Mouse (Mus musculus) embryo, embryonic 10.5 days (tissue): ENCODE measurements around the gene Zfp335.
"Not testable (repeated sequence)": the region's sequence is repeated elsewhere in the genome, so short reads cannot be mapped to it uniquely, and the experiment has no call there.

Source experiments
- DNase-seq: peaks from one replicate; pipeline ENCODE4 v3.0.0-alpha.2; 2015; ENCODE audit warnings: low spot score

Zfp335 gene

DNA sequence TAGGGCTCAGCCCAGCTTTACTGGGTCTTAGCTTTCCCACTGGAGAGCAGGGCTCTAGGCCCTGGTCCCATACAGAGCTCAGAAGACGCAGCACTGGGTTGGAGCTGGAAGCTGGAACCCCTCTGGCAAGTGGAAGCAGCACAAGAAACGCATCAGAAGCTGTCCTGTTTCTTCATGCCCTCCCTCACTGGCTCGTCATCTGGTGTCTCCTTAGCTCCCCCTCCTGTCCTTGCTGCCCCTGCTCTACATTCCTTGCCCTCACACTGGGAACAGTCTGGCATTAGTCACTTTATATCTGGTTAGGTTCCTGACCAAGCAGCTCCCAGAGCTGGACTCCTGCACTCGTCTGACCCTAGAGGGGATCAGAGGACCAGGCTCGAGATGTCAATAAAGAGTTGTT lies 17.5 kb downstream of the Zfp335 start:
- DNase-seq, result no peak

DNA sequence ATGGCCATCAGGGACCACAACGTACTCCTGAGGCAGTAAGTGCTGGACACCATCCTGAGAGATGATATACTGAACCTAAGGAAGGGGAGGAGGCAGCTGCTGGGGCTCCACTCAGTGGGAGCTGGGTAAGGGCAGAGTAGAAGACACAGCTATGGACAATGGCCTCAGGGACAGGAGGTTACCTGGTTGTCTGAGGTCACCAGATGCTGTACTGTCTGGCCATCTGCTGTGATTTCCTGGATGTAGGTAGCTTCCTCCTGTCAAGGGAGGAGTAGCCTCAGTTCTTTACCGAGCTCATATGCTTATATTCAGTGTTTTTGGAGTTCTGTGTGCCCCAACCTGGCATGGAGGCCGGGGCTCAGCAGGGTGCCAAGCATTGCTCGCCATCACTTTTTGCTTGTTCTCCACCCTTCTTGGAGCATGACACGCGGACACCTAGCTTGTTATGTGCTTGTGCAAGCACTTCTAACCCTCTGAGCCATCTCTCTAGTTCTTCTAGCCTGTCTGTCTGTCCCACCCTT lies 18.8 kb downstream of the Zfp335 start:
- DNase-seq, result no peak

DNA sequence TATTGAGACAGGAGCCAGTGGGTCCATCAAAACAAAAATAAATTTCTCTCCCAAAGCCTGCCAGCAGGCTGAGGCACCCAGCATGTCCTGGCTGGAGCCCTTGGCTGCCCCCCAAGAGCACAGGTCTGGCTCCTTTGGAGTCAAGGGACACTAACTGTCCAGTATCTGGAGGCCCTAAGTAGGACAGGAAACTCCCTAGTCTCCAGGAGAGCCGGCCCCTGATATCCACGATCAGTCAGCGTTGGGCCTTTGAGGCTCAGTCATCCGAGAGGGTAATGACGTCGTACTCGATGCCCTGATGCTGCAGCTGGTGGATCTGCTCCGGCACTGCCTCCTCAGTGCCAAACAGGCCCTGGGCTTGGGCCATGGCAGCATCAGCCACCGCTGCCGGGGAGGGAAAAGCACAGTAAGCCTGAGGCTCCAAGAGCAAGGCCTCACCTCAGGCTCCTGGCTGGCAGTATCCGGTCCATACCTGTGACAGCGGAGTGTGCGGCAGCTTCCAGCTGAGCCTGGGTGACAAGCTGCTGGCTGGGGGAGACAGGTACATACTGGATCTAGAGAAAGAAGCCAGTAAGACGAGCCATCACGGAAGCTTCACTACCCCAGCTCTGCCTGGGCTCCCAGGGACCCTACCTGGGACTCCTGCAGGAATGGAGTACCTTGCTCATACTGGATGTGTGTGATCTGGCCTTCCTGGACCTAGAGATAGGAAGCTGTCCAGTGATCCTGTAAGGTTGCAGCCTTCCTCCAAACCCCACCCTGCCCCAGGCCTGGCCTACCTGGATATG lies 19.5 kb downstream of the Zfp335 start:
- no peak for DNase-seq

DNA sequence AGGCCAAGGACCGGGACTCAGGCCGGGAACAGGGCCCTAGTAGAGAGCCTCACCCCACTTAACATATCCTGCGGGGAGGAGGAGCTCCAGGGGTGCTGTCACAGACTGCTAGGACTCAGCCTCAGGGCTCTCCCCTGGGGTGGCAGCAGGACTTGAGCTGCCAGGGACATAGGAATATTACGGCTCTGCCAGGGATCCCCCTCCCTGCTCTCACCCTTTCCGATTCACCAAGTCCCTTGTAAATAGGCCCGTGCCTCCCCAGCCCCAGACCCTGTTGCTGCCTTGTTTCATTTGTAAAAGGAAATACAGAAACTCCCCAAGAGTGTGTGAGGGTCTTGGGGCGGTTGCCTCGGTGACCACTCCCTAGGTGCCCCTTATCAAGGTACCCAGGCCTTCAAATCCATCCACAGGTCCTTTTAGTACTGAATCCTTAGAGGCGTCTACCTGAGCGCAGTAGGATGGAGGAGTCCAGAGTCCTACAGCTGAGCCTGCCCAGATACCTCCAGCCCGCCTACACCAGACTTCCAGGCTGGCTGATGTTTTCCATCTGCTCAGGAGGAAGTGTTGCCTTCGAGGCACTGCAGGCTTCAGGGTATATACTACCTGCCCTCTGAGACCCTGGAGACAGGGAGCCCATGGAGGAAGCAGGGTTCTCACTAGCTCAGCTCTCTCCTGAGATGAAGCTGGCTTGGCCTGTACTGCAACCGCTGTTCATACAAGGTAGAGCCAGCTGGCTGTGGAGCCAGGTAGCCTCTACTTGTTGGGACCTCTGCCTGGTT lies 20.3 kb downstream of the Zfp335 start:
- no peak for DNase-seq

DNA sequence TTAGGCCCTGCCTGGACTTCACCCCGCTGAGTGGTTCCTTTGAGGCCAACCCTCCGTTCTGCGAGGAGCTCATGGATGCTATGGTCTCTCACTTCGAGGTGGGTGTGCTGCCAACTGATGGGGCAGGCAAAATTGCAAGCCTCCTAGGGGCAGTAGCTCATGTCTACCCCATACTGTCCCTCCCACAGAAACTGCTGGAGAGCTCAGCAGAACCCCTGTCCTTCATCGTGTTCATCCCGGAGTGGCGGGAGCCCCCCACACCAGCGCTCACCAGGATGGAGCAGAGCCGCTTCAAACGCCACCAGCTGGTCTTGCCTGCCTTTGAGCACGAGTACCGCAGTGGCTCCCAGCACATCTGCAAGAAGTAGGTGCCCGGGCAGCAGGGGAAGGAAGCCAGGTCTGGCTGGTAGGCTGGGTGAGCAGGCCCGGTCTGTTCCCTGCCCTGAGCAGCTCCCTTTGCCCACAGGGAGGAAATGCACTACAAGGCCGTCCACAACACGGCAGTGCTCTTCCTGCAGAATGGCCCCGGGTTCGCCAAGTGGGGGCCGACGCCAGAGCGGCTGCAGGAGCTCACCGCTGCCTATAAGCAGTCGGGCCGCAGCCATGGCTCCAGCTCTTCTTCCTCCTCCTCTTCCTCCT lies 21.0 kb downstream of the Zfp335 start:
- DNase-seq, result no peak

- no peak for DNase-seq
Observed at GRCm38 (mm10) chr2:164889960-164890359, 21.6 kb downstream of the Zfp335 start.

DNA sequence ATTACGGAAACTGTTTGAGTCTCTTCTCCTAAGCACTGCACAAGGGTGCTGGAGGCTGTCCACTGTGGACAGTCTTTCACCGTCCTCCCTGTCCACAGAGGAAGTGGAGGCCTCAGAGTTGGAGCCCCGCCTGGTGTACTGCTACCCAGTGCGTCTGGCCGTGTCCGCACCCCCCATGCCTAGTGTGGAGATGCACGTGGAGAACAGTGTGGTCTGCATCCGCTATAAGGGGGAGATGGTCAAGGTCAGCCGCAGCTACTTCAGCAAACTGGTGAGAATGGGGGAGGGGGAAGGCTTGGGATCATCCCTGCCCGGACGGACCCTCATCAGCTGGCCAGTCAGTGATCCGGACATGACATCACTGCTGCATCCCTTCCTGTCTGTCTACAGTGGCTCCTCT lies 22.6 kb downstream of the Zfp335 start:
- DNase-seq, result no peak

DNA sequence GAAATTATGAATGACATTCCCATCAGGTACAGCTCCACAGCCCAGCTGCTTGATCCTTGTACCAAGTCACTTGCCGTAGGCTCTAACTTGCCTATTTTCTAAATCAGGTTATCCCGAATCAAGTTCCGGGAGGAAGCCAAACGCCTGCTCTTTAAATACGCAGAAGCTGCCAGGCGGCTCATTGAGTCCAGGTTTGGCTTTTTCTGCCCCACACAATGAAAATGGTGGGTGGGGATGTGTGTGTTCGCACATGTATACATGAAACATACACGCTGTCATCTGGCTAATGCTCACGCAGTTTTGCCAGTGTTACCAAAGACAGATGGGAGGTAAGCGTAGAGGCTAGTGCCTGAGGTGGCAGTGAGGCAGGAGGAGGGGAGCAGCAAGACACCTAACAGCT lies 24.9 kb downstream of the Zfp335 start:
- no peak for DNase-seq

DNA sequence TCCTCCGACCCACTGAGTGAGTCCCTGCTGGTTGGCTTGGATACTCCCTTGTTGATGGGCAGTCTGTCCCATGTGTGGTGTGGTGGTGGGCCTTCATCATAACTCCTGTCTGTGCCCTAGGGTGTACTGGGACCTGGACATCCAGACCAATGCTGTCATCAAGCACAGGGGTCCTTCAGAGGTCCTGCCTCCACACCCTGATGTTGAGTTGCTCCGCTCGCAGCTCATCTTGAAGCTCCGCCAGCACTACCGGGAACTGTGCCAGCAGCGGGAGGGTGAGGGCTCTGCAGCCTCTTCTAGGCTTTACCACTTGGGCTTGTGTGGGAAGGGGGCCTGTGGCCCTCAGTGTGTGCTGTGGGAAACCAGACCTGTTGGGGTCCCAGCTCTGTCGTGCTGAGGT lies 25.8 kb downstream of the Zfp335 start:
- no peak for DNase-seq

- DNase-seq, result peak; percentile 50
Observed at GRCm38 (mm10) chr2:164882619-164883018, 28.9 kb downstream of the Zfp335 start.

DNA sequence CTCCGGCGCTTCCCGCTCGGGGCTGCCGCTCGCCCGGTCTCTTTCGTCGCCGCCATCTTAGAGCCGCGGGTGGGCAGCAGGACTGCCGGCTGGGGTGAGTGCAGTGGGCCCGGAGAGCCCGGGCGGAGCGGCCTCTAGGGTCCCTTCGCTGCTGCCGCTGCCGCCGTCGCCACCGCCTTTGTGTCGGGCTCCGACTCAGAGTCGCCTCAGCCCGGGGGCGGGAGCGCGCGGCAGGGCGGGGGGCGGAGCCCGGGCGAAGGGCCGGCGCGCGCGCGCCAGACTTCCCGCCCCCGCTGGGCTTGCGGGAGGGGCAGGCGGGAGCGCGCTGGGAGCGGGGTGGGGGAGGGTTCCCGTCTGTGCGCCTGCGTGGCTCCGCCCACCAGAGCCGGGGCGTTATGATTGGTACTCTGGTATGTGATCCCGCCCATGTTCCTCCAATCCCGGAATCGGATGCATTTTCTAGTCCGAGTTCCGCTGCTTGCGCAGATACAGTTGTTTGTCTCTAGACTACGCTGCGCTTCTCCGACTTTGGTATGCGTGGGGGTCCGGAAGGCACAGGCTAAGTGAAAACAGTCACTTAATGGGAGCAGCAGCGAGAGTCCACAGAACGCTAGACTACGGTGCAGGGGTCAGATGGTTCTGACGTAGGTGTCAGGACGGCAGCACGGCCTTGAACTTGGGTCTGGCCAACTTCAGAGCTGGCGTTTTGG lies 31.8 kb downstream of the Zfp335 start:
- DNase-seq, result peak; percentile 97

- peak; percentile 95 for DNase-seq
Observed at GRCm38 (mm10) chr2:164879228-164879567, 32.4 kb downstream of the Zfp335 start, which contains the start of gene Pcif1. Gene Pcif1, plus strand, starts transcription at chr2:164879304.

- peak; percentile 72 for DNase-seq
Observed at GRCm38 (mm10) chr2:164878509-164879227, 32.9 kb downstream of the Zfp335 start.

DNA sequence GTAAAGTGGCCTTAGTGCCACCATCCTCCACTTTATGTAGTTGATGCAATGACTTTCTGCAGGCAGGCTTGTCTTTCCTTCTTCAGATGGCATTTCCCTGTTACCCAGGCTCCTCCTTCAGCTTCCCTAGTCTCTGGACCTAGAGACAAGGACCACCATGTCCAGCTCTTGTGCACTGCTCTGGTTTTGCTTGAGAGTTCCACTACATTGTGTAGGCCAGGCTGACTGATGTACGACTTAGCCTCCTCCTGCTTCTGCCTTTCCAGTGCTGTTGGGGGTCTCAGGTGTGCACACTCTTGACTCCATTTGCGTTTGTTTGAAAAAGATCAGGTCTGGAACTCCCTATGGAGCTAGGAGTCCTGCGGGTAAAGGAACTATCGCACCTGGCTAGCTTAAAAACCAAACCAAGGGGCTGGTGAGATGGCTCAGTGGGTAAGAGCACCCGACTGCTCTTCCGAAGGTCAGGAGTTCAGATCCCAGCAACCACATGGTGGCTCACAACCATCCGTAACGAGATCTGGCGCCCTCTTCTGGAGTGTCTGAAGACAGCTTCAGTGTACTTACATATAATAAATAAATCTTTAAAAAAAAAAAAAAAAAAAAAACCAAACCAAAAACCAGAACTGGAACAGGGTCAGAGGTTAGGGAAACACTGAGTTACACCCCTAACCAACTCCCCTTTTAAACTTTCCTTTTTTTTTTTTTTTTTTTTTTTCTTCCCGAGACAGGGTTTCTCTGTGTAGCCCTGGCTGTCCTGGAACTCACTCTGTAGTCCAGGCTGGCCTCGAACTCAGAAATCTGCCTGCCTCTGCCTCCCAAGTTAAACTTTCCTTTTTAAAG lies 34.0 kb downstream of the Zfp335 start:
- DNase-seq, result not testable (repeated sequence)

DNA sequence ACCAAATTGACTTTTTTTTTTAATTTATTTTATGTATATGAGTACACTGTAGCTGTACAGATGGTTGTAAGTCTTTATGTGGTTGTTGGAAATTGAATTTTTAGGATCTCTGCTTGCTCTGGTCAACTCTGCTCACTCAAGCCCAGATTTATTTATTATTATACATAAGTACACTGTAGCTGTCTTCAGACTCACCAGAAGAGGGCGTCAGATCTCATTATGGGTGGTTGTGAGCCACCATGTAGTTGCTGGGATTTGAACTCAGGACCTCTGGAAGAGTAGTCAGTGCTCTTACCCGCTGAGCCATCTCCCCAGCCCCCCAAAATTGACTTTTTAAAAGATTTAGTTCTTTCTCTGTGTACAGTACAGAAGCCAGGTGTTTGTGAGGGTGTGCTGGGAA lies 35.9 kb downstream of the Zfp335 start:
- not testable (repeated sequence) for DNase-seq

GRCm38 (mm10) chr2:164874239-164874769 lies 37.3 kb downstream of the Zfp335 start:
- DNase-seq, result no peak

GRCm38 (mm10) chr2:164873621-164874020 lies 37.9 kb downstream of the Zfp335 start:
- no peak for DNase-seq

- DNase-seq, result no peak
Observed at GRCm38 (mm10) chr2:164871602-164872303, 39.8 kb downstream of the Zfp335 start.

GRCm38 (mm10) chr2:164868491-164868890 lies 43.1 kb downstream of the Zfp335 start:
- no peak for DNase-seq

DNA sequence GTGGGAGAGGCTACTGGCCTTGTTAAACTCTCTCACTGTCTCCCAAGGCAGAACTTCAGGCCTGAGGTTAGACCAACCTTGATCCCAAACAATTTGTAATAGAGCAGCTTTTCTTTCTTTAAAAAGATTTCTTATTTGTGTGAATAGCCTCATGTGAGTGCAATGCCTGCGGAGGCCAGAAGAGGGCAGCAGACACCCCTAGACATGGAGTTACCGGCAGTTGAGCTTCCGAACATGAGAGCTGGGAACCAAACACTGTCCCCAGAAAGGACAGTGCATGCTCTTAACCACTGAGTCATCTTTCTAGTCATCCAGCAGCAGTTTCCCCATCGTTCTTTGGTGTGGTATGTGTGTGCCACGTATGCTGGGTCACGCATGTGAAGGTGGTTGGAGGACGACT lies 44.0 kb downstream of the Zfp335 start:
- no peak for DNase-seq
